Mouse (Mus musculus) bone marrow, adult 2 months (tissue): ENCODE measurements around the gene Ndufa13.

Experiments
- CTCF ChIP-seq: fragments of 200-500 bp; IDR thresholded peaks from 2 replicates; pipeline ENCODE4 v1.5.1; 2011; ENCODE audit warnings: low read length, control low read depth; ENCODE audit not compliant: control insufficient read depth, insufficient read depth
- POLR2A ChIP-seq: fragments of 200-500 bp; IDR thresholded peaks from 2 replicates; pipeline ENCODE4 v1.6.1; 2011; ENCODE audit warnings: low read depth, mild to moderate bottlenecking, control low read depth, low read length, borderline replicate concordance; ENCODE audit not compliant: control insufficient read depth

DNA sequence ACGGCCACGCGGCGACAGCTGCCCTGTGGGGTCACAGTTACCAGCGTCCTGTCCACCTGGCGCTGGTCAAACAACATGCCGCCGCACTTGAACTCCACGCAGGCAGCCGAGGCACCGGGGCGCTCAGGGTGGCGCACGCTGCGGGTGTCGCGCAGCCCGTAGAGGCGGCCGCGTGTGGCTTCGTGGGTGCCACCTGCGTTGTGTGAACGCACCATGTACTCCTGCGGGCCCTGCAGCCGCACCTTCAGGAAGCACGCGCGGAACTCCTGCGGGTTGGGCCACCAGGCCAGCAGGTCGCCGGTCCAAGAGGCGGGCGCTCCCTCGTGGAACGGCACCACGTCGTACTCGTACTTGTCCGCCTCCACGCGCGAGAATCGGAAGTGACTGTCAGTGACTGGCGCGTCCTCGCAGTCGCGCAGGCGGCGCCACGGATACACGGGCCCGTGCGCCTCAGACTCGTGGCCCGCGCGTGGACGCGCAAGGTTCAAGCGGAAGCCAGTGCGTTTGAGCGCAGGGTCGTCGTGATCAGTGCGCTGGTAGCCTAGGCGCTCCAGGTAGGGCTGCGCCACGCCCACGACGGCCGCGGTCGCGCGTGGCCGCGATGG is 21.0 kb downstream of the Ndufa13 start:
- TF ChIP-seq POLR2A (no peak), CTCF (no peak)
